Mouse (Mus musculus) lung, embryonic 15.5 days (tissue): ENCODE measurements around the gene Snrpf. TPM values are rescaled to one million over a fixed set of nuclear protein-coding genes. Genes with fewer than 3 reads are reported as not detected.

ENCODE experiments used
- ATAC-seq: fragments of 200-750 bp; cut with Nextera tagmentation; 2 replicates; pipeline ENCODE4 v1.8.0; 2017; ENCODE audit warnings: moderate number of reproducible peaks, borderline replicate concordance; ENCODE audit not compliant: low FRiP score, low TSS enrichment; ENCODE audit errors: extremely low read depth
- H3K27ac ChIP-seq: fragments of 300-500 bp; sonication (generic); 2 replicates; pipeline ENCODE4 v1.5.1; 2015; ENCODE audit warnings: moderate library complexity, mild to moderate bottlenecking, inconsistent platforms
- H3K27me3 ChIP-seq: fragments of 300-500 bp; sonication (generic); 2 replicates; pipeline ENCODE4 v1.6.1; 2015; ENCODE audit warnings: inconsistent platforms
- H3K36me3 ChIP-seq: fragments of 300-500 bp; sonication (generic); 2 replicates; pipeline ENCODE4 v1.6.1; 2015; ENCODE audit warnings: inconsistent platforms
- H3K4me1 ChIP-seq: fragments of 300-500 bp; sonication (generic); 2 replicates; pipeline ENCODE4 v1.6.1; 2015; ENCODE audit warnings: inconsistent platforms
- H3K4me2 ChIP-seq: fragments of 300-500 bp; sonication (generic); 2 replicates; pipeline ENCODE4 v1.6.1; 2015; ENCODE audit warnings: inconsistent platforms, mild to moderate bottlenecking, moderate library complexity
- H3K4me3 ChIP-seq: fragments of 300-500 bp; sonication (generic); 2 replicates; pipeline ENCODE4 v1.5.1; 2015; ENCODE audit warnings: mild to moderate bottlenecking, inconsistent platforms
- H3K9ac ChIP-seq: fragments of 300-500 bp; sonication (generic); 2 replicates; pipeline ENCODE4 v1.6.1; 2015; ENCODE audit warnings: inconsistent platforms
- H3K9me3 ChIP-seq: fragments of 300-500 bp; sonication (generic); 2 replicates; pipeline ENCODE4 v1.6.1; 2016; ENCODE audit warnings: inconsistent platforms
- WGBS: fragments of 180-500 bp; shearing (Covaris S2); methylation state at CpG from one replicate; pipeline ENCODE4 v1.1.7; 2015; 5-methylcytosine and 5-hydroxymethylcytosine counted together
- polyA plus RNA-seq: library from polyadenylated mRNA; unstranded; fragments of >200 nt; fragmentation: Nextera tagmentation; extraction: Ambion mirVana; gene quantifications from 2 replicates; pipeline ENCODE4 v1.2.1, GENCODE M21; 2015

The Snrpf gene
- 110 and 122 TPM in 2 replicates for polyA plus RNA-seq

GRCm38 (mm10) chr10:93589281-93589848 is at the start of gene Snrpf:
Snrpf (minus strand) TSS chr10:93589706.
- Histone ChIP-seq H3K4me2 (peak within 1 kb of the TSS; percentile 68), H3K9ac (peak within 1 kb of the TSS; percentile 75)
- WGBS, result under 1% methylated on average over 61 of the region's 63 CpGs

DNA sequence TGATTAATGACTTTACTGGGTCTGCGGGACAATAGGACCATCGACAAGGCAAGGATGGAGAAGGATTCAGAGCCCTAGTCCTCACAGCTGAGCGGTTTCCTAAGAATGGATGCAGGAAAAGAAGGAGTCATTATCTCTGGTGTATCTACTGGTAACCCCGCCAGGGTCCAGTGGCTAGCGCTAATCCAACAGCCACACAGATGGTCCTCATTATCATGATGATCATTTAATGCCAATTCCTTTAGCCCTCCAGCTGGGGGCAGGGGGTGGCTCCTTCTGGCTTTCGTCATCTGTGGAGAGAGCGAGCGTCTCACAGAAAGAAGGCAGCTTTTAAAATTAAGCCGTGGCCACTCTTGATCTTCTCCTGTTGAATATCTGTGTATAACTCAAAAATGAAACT is 46.4 kb upstream of the Snrpf start:
- H3K9me3 ChIP-seq, result no peaks in the 10 kb centered on the region
- ATAC-seq, result no peak
- H3K4me2 ChIP-seq, result no peak overlapping the region
- 43% methylated on average over 9 of the region's 9 CpGs for WGBS
- H3K27me3 ChIP-seq, result peaks cover 28% of the 10 kb centered on the region
- H3K4me1 ChIP-seq, result peaks cover 7% of the 10 kb centered on the region
- H3K36me3 ChIP-seq, result no peaks in the 10 kb centered on the region
- H3K9ac ChIP-seq, result no peak overlapping the region
- H3K27ac ChIP-seq, result no peak overlapping the region
- no peak overlapping the region for H3K4me3 ChIP-seq

More at GRCm38 (mm10) chr10:93589281-93589848, at the start of gene Snrpf:
- ATAC-seq, result peak; percentile 84; the same call in 1 of the 2 replicates
- H3K9me3 ChIP-seq, result no peaks in the 10 kb centered on the region
- H3K4me3 ChIP-seq, result peak within 1 kb of the TSS; percentile 89
- peaks cover 23% of the 10 kb centered on the region for H3K36me3 ChIP-seq
- peaks cover 14% of the 10 kb centered on the region for H3K4me1 ChIP-seq
- no peaks in the 10 kb centered on the region for H3K27me3 ChIP-seq
- H3K27ac ChIP-seq, result peak within 1 kb of the TSS; percentile 57

- Histone ChIP-seq H3K4me1 (no peaks in the 10 kb centered on the region), H3K27me3 (peaks cover 8% of the 10 kb centered on the region), H3K27ac (no peak overlapping the region), H3K4me3 (no peak overlapping the region), H3K4me2 (no peak overlapping the region), H3K36me3 (no peaks in the 10 kb centered on the region), H3K9ac (no peak overlapping the region), H3K9me3 (no peaks in the 10 kb centered on the region)
- WGBS, result 93% methylated on average over 2 of the region's 2 CpGs
- ATAC-seq, result no peak
These were observed 44.5 kb upstream of the Snrpf start for GRCm38 (mm10) chr10:93633971-93634370.

DNA sequence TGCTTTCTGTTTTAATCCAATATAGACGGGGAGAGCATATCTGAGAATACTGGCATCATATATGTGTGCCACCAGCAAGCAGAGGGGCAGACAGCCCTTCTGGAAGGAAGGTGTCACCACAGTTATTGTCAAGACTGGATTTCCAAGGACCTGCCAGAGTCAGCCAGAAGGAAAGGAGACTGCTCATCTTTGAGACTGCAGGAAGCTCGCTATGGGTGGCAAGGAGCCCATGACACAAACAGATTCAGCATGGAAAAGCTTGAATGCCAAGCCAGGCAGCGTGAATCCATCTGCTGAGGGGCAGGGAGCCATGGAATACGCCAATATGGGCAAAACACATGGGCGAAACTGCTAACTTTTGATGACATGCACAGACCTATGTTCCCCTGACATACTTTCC is 44.1 kb upstream of the Snrpf start:
- H3K27ac ChIP-seq, result no peak overlapping the region
- no peak overlapping the region for H3K4me2 ChIP-seq
- H3K9me3 ChIP-seq, result no peaks in the 10 kb centered on the region
- WGBS, result 78% methylated on average over 5 of the region's 5 CpGs
- H3K4me3 ChIP-seq, result no peak overlapping the region
- no peaks in the 10 kb centered on the region for H3K36me3 ChIP-seq
- no peaks in the 10 kb centered on the region for H3K4me1 ChIP-seq
- ATAC-seq, result no peak
- H3K9ac ChIP-seq, result no peak overlapping the region
- H3K27me3 ChIP-seq, result peaks cover 4% of the 10 kb centered on the region

DNA sequence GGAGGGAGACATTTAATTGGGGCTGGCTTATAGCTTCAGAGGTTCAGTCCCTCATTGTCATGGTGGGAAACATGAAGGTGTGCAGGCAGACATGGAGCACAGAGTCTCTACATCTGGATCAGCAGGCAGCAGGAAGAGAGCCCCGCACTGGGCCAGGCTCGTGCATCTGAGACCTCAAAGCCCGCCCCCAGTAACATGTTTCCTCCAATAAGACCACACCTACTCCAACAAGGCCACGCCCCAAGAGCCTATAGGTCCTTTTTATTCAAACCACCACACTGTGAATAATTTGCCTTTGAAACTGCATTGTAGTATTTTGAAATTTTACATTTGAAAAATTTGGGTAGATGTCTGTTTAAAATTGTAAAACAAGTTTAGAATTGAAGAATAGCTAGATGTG is 42.6 kb upstream of the Snrpf start:
- H3K27me3 ChIP-seq, result no peaks in the 10 kb centered on the region

GRCm38 (mm10) chr10:93630310-93630709 is 40.8 kb upstream of the Snrpf start:
- no peaks in the 10 kb centered on the region for H3K36me3 ChIP-seq
- H3K4me3 ChIP-seq, result no peak overlapping the region
- no peaks in the 10 kb centered on the region for H3K4me1 ChIP-seq
- H3K27ac ChIP-seq, result no peak overlapping the region
- no peaks in the 10 kb centered on the region for H3K9me3 ChIP-seq
- no peak overlapping the region for H3K9ac ChIP-seq
- no peak overlapping the region for H3K4me2 ChIP-seq
- WGBS, result 94% methylated on average over 5 of the region's 5 CpGs
- H3K27me3 ChIP-seq, result no peaks in the 10 kb centered on the region
- ATAC-seq, result no peak

More for the DNA sequence above, 42.6 kb upstream of the Snrpf start:
- Histone ChIP-seq H3K9ac (no peak overlapping the region), H3K4me1 (no peaks in the 10 kb centered on the region), H3K4me3 (no peak overlapping the region), H3K27ac (no peak overlapping the region), H3K36me3 (no peaks in the 10 kb centered on the region), H3K9me3 (no peaks in the 10 kb centered on the region), H3K4me2 (no peak overlapping the region)
- 59% methylated on average over 4 of the region's 4 CpGs for WGBS
- no peak for ATAC-seq

GRCm38 (mm10) chr10:93624151-93624550 is 34.6 kb upstream of the Snrpf start:
- Histone ChIP-seq H3K9me3 (no peaks in the 10 kb centered on the region), H3K27me3 (no peaks in the 10 kb centered on the region), H3K36me3 (no peaks in the 10 kb centered on the region), H3K4me1 (0 out of 2 replicates have a peak, but pooled peaks cover 12% of the 10 kb centered on the region), H3K9ac (no peak overlapping the region), H3K4me3 (no peak overlapping the region), H3K27ac (no peak overlapping the region), H3K4me2 (peak overlapping the region; percentile 38)
- no peak for ATAC-seq
- WGBS, result 25% methylated on average over 10 of the region's 10 CpGs

GRCm38 (mm10) chr10:93623725-93624124 is 34.2 kb upstream of the Snrpf start:
- ATAC-seq, result no peak
- no peaks in the 10 kb centered on the region for H3K27me3 ChIP-seq
- WGBS, result 20% methylated on average over 9 of the region's 9 CpGs
- 0 out of 2 replicates have a peak, but pooled peaks cover 12% of the 10 kb centered on the region for H3K4me1 ChIP-seq
- H3K9me3 ChIP-seq, result no peaks in the 10 kb centered on the region
- peak overlapping the region; percentile 38 for H3K4me2 ChIP-seq
- no peak overlapping the region for H3K4me3 ChIP-seq
- H3K36me3 ChIP-seq, result no peaks in the 10 kb centered on the region
- H3K27ac ChIP-seq, result no peak overlapping the region
- no peak overlapping the region for H3K9ac ChIP-seq

- no peaks in the 10 kb centered on the region for H3K9me3 ChIP-seq
- H3K27me3 ChIP-seq, result no peaks in the 10 kb centered on the region
- WGBS, result 52% methylated on average over 7 of the region's 7 CpGs
- H3K9ac ChIP-seq, result no peak overlapping the region
- no peak overlapping the region for H3K27ac ChIP-seq
- no peaks in the 10 kb centered on the region for H3K36me3 ChIP-seq
- H3K4me3 ChIP-seq, result no peak overlapping the region
- H3K4me1 ChIP-seq, result 0 out of 2 replicates have a peak, but pooled peaks cover 12% of the 10 kb centered on the region
- no peak for ATAC-seq
- H3K4me2 ChIP-seq, result no peak overlapping the region
These were observed 31.1 kb upstream of the Snrpf start for GRCm38 (mm10) chr10:93620438-93621179.

DNA sequence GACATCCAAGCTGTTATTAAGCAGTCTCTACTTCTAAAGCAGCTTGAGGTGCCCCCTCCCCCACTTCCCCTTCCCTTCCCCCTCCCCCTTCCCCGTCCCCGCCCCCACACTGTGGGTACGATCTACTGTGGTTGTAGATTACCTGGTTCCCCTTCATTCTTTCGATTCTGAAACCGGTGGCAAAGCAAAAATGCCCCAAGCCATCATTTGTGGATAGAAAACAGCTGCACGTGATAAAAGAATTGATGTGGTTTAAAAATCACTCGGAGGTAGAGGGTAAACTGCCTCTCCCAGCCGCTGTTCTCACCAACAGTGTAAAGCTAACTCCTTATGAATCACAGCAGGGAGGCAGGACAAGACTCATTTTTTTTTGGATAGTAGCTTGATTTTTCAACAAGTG is 25.3 kb upstream of the Snrpf start:
- H3K4me3 ChIP-seq, result no peak overlapping the region
- H3K4me1 ChIP-seq, result no peaks in the 10 kb centered on the region
- H3K36me3 ChIP-seq, result no peaks in the 10 kb centered on the region
- H3K9ac ChIP-seq, result no peak overlapping the region
- ATAC-seq, result no peak
- H3K27me3 ChIP-seq, result no peaks in the 10 kb centered on the region
- H3K9me3 ChIP-seq, result no peaks in the 10 kb centered on the region
- no peak overlapping the region for H3K4me2 ChIP-seq
- no peak overlapping the region for H3K27ac ChIP-seq
- 70% methylated on average over 8 of the region's 8 CpGs for WGBS

DNA sequence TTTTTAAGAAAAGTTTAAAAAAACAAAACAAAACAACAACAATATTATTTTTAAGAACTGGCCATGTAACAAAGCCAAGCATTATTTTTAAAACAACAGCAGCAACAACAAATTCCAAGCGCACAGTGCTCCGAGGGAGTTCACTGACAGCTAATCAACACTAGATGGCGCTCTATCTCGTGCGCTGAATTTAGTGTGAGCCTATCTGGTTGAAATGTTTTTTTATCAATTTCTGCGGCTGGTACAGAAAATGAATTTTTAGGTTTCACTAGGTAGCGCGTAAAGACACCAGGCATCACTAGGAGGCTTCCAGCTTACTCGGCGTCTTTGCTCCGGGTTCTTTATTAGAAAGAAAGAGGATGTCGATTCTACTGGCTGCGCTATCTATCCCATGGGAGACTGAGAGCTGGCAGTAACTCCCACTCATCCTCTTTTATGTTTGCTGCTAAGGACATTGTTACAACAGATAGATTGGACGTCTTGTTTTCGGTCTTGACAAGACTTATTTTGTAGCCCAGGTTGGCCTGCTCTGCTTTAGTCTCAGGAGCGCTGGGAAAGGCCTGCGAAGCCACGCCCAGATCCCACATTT is 22.0 kb upstream of the Snrpf start:
- 40% methylated on average over 18 of the region's 18 CpGs for WGBS
- H3K27me3 ChIP-seq, result no peaks in the 10 kb centered on the region
- no peak overlapping the region for H3K9ac ChIP-seq
- no peak overlapping the region for H3K4me3 ChIP-seq
- H3K27ac ChIP-seq, result no peak overlapping the region
- H3K4me1 ChIP-seq, result no peaks in the 10 kb centered on the region
- 0 out of 2 replicates have a peak overlapping the region, but pooled peaks have one; percentile 29 for H3K4me2 ChIP-seq
- ATAC-seq, result no peak
- H3K9me3 ChIP-seq, result no peaks in the 10 kb centered on the region
- no peaks in the 10 kb centered on the region for H3K36me3 ChIP-seq

GRCm38 (mm10) chr10:93610896-93611295 is 21.4 kb upstream of the Snrpf start:
- ATAC-seq, result peak; percentile 59; the same call in 1 of the 2 replicates
- no peak overlapping the region for H3K4me3 ChIP-seq
- H3K9me3 ChIP-seq, result no peaks in the 10 kb centered on the region
- 85% methylated on average over 1 of the region's 1 CpGs for WGBS
- no peak overlapping the region for H3K4me2 ChIP-seq
- no peaks in the 10 kb centered on the region for H3K27me3 ChIP-seq
- no peak overlapping the region for H3K27ac ChIP-seq
- no peak overlapping the region for H3K9ac ChIP-seq
- H3K36me3 ChIP-seq, result no peaks in the 10 kb centered on the region
- no peaks in the 10 kb centered on the region for H3K4me1 ChIP-seq
